In the genomic region with DNA sequence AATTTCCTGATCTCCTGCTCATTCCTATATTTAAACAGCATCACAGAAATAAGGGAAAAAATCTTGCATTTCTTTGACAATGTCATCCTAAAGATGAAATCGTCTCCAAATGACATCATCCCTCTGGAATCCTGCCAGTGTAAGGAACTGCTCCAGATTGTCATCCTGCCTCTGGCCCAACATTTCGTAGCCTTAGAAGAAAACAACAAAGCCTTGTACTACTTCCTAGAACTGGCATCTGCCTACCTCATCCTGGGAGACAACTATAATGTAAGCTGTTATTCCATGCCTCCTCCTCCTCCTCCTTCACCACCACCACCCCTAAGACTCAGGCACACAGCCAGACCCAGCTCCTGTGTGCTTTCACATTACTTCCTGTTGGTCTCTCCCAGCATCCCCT, we compare ENCODE assay signal across 16 mouse cellular contexts.
DNase-seq lines count a peak whose midpoint lies in the region; ATAC-seq and TF ChIP-seq lines count a peak whose summit lies in the region.
"Had no signal": no experiment of that assay in that cellular context is flagged by ENCODE, and none has a peak within 500 bp of the region (broad histone marks: within the 10 kb centered on the region; RNA-seq: fewer than 3 reads in every experiment).

No protein-coding gene starts in this region.

- no peak for TF ChIP-seq POLR2A in limb, embryonic 14.5 days (IDR thresholded peaks at IDR 0.05; ENCODE audit: borderline replicate concordance, extremely low read depth, insufficient read depth, insufficient read length)

- no peak for TF ChIP-seq CTCF in liver, postnatal 0 days (IDR thresholded peaks at IDR 0.05; ENCODE audit: low read depth)

- no peaks in the 10 kb centered on the region for H3K9me3 ChIP-seq in limb, embryonic 14.5 days (ENCODE audit: control insufficient read depth, low read length)
- no peaks in the 10 kb centered on the region for H3K9me3 ChIP-seq in limb, embryonic 10.5 days (replicated peaks)
- 0 out of 2 replicates have a peak, but pooled peaks cover 2% of the 10 kb centered on the region for H3K9me3 ChIP-seq in liver, postnatal 0 days (ENCODE audit: low read length)

- no peaks in the 10 kb centered on the region for H3K4me1 ChIP-seq in limb, embryonic 14.5 days (ENCODE audit: control insufficient read depth, insufficient read depth, low read length)
- no peaks in the 10 kb centered on the region for H3K4me1 ChIP-seq in limb, embryonic 10.5 days
- no peaks in the 10 kb centered on the region for H3K4me1 ChIP-seq in liver, postnatal 0 days (ENCODE audit: insufficient read depth)
- H3K4me1 ChIP-seq: heart, embryonic 13.5 days; hindbrain, embryonic 12.5 days; liver, embryonic 12.5 days; megakaryocyte, embryonic 14.5 days had no signal

- DNase-seq in frontal cortex, postnatal 10 days (ENCODE audit: low spot score in 2 of 2) = no peak
- peak; percentile 15 for DNase-seq in limb, embryonic 14.5 days (ENCODE audit: low spot score)
- DNase-seq in limb, embryonic 10.5 days (ENCODE audit: low spot score) = no peak
- DNase-seq in adipocyte (ENCODE audit: low spot score) = peak; percentile 25
- peak; percentile 44 to 61 for DNase-seq in right cerebral cortex, adult 2 months (ENCODE audit: low spot score in 2 of 2)
- DNase-seq in embryo, embryonic 11 days = no peak
- no peak for DNase-seq in liver, postnatal 0 days
- DNase-seq: adrenal gland, adult 8-10 months; kidney, adult 18-20 months had no signal

- H3K4me2 ChIP-seq in limb, embryonic 14.5 days (replicated peaks; ENCODE audit: low read depth, low read length, severe bottlenecking) = no peak overlapping the region
- no peak overlapping the region for H3K4me2 ChIP-seq in liver, postnatal 0 days (ENCODE audit: low read depth, low read length)
- H3K4me2 ChIP-seq: heart, embryonic 13.5 days; hindbrain, embryonic 12.5 days; liver, embryonic 12.5 days had no signal

- peak; percentile 76 for ATAC-seq in frontal cortex, adult (ENCODE audit: low TSS enrichment)
- no peak for ATAC-seq in limb, embryonic 14.5 days (ENCODE audit: low FRiP score, low read depth)
- no peak for ATAC-seq in liver, postnatal 0 days
- ATAC-seq: liver, embryonic 12.5 days had no signal

- no peak overlapping the region for H3K9ac ChIP-seq in limb, embryonic 14.5 days (ENCODE audit: low read depth, low read length, severe bottlenecking)
- H3K9ac ChIP-seq in liver, postnatal 0 days (replicated peaks) = no peak overlapping the region
- H3K9ac ChIP-seq: heart, embryonic 13.5 days; hindbrain, embryonic 12.5 days; liver, embryonic 12.5 days had no signal

- H3K27ac ChIP-seq in limb, embryonic 14.5 days (replicated peaks; ENCODE audit: low read depth, low read length) = no peak overlapping the region
- H3K27ac ChIP-seq in limb, embryonic 10.5 days = no peak overlapping the region
- H3K27ac ChIP-seq in liver, postnatal 0 days (ENCODE audit: low read depth) = no peak overlapping the region
- H3K27ac ChIP-seq: heart, embryonic 13.5 days; hindbrain, embryonic 12.5 days; liver, embryonic 12.5 days; stomach, postnatal 0 days had no signal

- H3K27me3 ChIP-seq in limb, embryonic 14.5 days (ENCODE audit: control insufficient read depth, insufficient read depth, low read length) = no peaks in the 10 kb centered on the region
- no peaks in the 10 kb centered on the region for H3K27me3 ChIP-seq in limb, embryonic 10.5 days (ENCODE audit: low read depth, poor library complexity, severe bottlenecking)
- no peaks in the 10 kb centered on the region for H3K27me3 ChIP-seq in liver, postnatal 0 days (ENCODE audit: insufficient read depth, low read length)
- H3K27me3 ChIP-seq: CH12.LX; heart, embryonic 13.5 days; hindbrain, embryonic 12.5 days; liver, embryonic 12.5 days had no signal

- WGBS in limb, embryonic 14.5 days = 59% methylated on average over 2 of the region's 2 CpGs
- 82% methylated on average over 2 of the region's 2 CpGs for WGBS in limb, embryonic 10.5 days
- 57% methylated on average over 2 of the region's 2 CpGs for WGBS in liver, postnatal 0 days (ENCODE audit: insufficient replicate concordance)

- H3K36me3 ChIP-seq in limb, embryonic 14.5 days (ENCODE audit: control insufficient read depth, insufficient read depth, low read length) = no peaks in the 10 kb centered on the region
- no peaks in the 10 kb centered on the region for H3K36me3 ChIP-seq in limb, embryonic 10.5 days
- H3K36me3 ChIP-seq in liver, postnatal 0 days (replicated peaks; ENCODE audit: insufficient read depth, low read length) = no peaks in the 10 kb centered on the region
- H3K36me3 ChIP-seq: heart, embryonic 13.5 days; hindbrain, embryonic 12.5 days; liver, embryonic 12.5 days had no signal

- no peak for TF ChIP-seq EP300 in liver, postnatal 0 days (IDR thresholded peaks at IDR 0.05; ENCODE audit: low read depth)

- H3K4me3 ChIP-seq in limb, embryonic 14.5 days (replicated peaks; ENCODE audit: low read length) = no peak overlapping the region
- H3K4me3 ChIP-seq in limb, embryonic 10.5 days = no peak overlapping the region
- H3K4me3 ChIP-seq in liver, postnatal 0 days (ENCODE audit: low read depth, low read length) = no peak overlapping the region
- H3K4me3 ChIP-seq: heart, embryonic 13.5 days; hindbrain, embryonic 12.5 days; liver, embryonic 12.5 days; megakaryocyte, embryonic 14.5 days had no signal

Comparison
In these comparisons a context has a peak if more than half of its experiments do, and no peak if none do; other contexts are left out.
1. DNase-seq: peak in limb, embryonic 14.5 days (single experiment), adipocyte (single experiment) and right cerebral cortex, adult 2 months (2 of 2); none in frontal cortex, postnatal 10 days (0 of 2), limb, embryonic 10.5 days (single experiment), embryo, embryonic 11 days (single experiment) and liver, postnatal 0 days (single experiment).